Mouse (Mus musculus) frontal cortex, postnatal 25 days (tissue): ENCODE results near the gene 4930503B20Rik.

Source experiments
- DNase-seq, 2 experiments: peaks; one replicate each; pipeline ENCODE4 v3.0.0; 2022; ENCODE audit warnings: low spot score in 2 of 2

Gene 4930503B20Rik

DNA sequence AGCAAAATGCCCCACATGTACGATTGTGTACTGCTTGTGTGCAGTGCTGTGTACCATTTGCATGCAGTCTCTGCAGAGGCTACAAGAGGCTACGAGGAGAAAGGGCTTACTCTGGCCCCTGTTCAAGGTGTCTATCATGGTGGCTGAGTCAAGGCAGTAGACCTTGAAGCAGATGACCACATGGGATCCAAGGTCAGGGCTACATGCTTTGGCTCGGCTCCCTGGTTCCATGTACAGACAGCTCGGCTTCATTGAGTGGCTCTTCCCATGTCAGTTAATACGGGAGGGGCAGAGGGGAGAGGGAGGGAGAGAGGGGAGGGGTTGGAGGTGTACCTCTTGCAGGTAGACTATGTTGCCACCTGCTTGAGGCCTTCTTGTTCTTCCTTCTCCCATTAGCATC lies 1.3 kb upstream of the 4930503B20Rik start:
- no peak for DNase-seq

DNA sequence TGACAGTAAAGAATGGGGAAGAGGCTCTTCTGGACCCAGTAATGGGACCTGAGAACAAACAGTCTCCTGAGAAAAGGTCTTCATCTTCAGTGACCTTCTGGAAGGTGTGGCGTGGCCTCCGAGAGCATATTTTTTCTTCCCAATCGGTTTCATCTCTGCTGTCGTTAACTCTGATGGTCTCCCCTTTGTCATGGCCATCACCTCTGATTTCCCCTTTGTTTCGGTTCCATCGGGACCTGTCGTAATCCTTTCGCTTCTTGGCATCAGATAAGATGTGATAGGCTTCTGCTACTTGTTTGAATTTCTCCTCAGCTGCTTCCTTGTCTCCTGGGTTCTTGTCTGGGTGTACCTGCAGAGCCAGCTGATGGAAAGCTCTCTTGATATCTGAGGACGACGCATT lies 401 bp downstream of the 4930503B20Rik start:
- DNase-seq: no peak

- DNase-seq: no peak
Measured at GRCm38 (mm10) chr3:146649311-146649894, 1.7 kb downstream of the 4930503B20Rik start.

DNA sequence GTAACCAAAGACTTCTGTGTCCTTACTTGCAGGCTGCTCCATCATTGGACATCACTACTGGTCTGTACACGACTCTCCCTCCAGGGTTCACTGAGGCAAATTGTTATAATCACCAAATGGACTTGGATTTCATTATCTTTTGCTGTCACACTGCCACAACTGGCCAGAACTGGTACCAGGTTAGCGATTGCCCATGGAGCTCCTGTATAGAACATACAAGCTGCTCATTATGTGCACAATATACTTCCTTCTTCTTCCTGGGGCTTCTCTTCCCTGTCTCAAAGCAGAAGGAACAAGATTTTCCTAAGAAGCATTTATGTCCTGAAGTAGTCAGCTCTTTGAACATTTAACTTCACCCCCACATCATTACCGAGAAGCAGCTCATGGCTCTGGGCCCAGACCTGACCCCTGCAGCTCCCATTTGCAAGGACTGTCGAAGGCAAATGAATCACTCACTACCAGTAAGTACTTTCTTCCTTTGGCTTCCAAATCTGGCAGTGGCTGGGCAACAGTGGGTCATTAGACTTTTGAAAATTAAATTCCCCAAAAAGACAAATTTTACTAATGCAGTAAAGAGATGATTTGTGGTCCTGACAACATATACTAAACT lies 9.2 kb downstream of the 4930503B20Rik start:
- no peak for DNase-seq

DNA sequence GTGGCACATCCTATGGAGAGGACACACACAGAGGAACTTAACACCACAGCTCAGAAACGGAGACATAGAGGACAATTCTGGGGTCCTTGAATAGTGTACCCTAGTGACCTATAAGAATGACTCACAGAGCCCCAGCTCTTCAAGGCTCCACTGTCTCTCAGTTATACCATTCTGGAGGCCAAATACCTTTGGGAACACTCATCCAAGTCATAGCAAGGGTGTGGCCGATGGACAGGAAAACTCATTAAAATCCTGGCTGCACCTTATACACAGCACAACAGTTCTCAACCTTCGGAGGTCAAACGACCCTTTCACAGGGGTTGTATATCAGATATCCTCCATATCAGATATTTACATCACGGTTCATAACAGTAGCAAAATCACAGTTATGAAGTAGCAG lies 18.6 kb downstream of the 4930503B20Rik start:
- DNase-seq: no peak

DNA sequence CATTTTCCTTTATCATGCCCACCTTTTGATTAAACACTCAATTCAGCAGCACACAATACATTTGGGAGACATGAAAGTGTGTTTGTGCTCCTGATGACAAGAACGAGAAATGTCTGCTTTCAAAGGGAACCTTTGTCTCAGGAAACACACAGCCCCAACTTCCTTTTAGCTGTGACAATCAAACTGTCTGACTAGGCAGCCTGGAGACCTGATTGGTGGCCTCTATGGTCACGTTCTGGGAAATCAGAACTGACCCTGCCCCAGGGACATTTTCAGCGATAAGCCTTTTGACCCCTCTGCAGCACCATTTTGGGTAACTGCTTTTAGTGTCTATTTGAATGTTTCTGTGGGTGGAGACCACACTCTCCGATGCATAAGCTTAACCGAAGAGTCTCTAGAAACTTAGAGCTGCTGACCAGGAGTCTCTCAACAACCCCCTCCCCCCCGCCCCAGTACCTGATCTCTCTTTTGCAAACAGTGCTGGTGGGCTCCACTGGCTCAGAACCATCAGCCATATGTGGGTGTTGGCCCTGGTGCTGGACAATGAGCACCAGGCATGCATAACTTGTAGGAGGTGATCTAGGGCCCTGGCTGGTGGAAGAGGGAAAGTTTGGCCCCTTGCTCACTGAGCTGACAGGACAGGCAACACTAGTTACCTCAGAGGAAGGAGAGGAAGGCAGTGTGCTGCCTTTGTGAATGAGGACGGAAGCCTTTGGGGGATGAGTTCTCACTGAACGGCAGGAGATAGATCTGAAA lies 22.7 kb downstream of the 4930503B20Rik start:
- DNase-seq: no peak

DNA sequence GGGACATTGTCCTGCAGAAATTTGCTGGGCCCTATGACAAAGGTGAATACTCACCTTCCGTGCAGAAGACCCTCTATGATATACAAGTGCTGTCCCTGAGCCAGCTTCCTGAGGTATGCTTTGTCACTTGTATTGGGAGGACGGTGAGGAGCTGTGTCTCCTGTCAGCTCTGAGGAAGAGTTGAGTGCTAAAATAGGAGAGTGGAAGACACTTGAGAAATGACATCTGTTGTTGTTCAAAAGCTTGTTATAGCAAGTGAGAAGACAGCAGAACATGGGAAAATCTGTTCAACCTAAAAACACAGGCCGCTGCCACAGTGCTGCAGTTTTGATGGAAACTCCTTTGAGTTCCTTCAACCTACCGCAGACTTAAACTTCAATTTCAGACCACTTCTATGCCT lies 25.4 kb downstream of the 4930503B20Rik start:
- DNase-seq: no peak

- no peak for DNase-seq
Measured at GRCm38 (mm10) chr3:146621966-146622365, 29.2 kb downstream of the 4930503B20Rik start.

DNA sequence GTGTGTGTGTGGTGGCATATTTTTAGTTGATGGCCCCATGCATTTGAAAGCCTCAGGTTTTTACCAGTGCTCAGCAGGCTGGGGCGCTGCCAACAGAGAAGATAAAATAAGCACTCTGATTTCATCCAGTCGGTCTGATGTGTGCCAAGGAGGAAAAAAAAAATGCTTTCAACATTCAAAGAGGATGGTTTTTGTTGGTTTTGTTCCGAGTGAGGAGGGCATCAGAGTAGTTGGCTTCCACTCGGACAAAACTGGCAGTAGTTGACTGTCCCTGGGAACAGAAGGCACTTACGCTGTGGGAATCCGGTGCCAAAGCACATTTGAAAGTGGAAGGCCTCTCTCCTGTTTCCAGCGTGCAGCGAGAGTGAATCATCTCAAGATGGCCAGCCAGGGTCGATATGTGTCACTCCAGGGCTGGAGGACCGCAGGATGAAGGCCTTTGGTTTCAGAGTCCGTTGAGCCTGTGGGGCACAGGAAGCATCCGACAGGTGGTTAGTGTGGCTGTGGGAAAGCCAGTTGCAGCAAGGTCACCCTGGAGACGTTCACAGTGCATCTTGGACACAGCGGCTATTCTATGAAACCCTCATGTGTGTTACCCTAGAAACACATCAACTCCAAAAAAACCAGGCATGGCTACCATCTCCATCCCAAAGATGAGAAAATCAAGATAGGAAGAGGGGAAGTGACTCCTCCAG lies 30.4 kb downstream of the 4930503B20Rik start:
- DNase-seq: peak; percentile 62 to 70

GRCm38 (mm10) chr3:146620101-146620500 lies 31.0 kb downstream of the 4930503B20Rik start:
- DNase-seq: peak; percentile 42 to 50

DNA sequence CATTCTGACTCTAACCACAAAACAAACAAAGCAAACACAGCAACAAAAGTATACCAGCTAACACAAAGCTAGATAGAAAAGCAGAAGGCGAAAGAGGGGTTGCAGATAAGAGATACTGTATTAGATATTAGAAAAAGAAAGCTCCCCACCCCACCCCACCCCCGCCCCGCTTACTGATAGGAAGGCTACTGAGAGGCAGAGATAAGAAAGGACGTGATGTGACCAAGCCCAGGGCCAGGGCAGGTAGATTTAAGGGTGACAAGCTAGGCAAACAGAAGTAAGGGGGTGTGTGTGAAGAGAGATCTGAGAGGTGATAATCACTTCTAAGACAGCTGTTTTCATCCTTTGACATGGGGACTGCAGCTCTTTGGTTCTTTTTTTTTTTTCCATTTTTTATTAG lies 32.8 kb downstream of the 4930503B20Rik start:
- DNase-seq: no peak

- DNase-seq: no peak
Measured at GRCm38 (mm10) chr3:146617946-146618345, 33.2 kb downstream of the 4930503B20Rik start.

DNA sequence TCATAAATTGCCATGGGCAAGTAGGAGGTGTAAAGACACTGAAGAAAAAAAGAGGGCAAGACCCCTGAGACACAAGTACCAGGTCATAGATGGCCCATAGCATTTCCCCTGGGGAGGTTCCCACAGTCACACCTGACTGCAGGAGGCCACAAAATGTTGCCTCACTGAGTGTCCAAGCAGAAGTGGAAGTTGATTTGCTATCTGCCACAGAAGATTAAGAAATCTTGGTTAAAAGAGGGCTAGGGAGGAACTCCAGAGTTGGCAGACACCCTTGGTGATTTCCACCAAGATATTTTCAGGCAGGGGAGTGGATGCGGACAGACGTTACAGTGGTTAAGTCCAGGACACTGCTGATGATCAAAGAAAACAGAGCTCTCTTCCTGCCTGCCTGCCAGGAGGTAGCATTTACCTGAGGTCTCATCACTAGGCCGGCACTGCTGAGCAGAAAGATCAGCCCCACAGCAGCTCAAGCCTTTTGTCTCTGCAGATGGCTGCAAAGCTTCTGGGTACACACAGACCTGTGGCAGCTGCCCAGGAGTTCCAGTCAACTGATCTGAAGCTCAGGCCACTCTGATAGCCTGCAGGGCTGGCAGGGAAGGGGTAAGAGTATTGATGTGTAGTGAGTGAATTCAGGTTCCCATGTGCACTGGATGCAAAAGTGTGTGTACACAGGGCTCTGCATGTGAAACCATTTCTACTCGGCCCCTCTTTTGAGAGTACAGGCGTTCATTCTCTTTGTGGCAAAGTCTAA lies 34.4 kb downstream of the 4930503B20Rik start:
- no peak for DNase-seq

GRCm38 (mm10) chr3:146615496-146615895 lies 35.6 kb downstream of the 4930503B20Rik start, which contains the start of gene Dnase2b:
Dnase2b (minus strand) TSS chr3:146615596.
- DNase-seq: no peak

DNA sequence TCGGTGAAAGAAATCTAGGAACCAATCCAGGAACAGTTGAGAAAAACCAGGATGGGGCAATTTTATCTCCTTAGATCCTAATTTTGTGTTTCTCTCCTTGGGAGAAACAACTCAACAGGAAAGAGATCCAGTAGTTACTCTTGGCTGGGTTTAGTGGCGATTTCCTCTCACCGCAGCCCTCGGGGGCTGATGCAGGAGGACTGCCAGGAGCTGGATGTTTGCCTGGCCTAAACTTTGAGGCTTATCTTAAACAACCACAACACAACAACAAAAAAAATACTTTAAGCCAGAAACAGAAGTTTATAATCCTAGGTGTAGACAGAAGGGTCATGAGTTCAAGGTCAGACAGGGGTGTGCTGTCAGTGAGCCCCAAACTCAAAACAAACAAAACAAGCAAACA lies 39.3 kb downstream of the 4930503B20Rik start:
- DNase-seq: no peak

DNA sequence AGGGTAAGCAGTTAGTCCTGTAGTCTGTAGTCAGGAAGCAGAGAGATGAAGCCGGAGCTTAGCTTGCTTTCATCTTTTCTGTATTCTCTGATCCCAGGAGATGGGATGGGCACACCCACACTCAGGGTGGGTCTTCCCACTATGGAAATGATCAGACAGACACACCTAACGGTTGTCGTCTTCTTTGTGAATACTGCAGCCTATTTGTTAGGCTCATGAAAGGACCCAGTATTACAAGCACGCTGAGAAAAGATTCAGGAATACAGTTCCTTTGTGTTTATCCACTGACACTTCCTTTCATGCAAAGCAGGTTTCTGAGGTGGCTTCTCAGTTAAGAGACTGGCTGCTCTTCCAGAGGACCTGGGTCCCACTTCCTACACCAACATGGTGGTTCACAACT lies 39.9 kb downstream of the 4930503B20Rik start:
- no peak for DNase-seq

DNA sequence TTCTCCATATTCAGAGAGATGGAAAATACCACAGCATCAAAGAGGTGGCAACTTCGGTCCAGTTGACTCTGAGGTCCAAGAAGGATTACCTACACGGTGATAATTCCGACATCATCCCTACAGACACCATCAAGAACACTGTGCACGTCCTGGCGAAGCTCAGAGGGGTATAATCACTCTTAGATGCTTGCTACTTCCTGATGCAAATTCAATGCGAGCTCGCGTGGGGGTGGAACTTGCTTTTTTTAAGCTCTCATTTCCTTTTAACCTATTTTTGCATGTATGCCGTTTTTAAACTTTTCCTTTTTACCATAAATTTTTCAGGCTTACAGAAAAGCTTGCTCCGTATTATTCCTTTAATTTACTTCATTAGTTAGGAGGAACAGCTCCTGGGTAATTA lies 40.8 kb downstream of the 4930503B20Rik start:
- DNase-seq: no peak

DNA sequence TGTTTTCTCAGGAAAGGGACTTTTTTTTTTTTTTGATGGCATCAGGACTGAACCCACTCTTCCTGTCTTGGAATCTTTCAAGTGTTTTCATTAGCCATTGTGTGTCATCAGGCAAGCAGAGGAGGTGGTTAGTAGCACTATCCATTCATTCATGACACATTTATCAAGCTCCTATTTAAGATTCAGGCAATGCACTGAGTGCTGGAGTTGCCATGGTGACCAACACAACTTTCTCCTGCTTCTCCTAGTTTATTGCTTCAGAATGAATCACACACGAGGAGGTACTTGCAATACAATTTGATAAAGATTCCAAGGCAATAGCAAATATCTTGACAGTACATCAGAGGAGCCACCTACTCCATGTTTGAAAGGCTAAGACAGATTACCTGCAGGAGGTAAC lies 43.7 kb downstream of the 4930503B20Rik start:
- no peak for DNase-seq

DNA sequence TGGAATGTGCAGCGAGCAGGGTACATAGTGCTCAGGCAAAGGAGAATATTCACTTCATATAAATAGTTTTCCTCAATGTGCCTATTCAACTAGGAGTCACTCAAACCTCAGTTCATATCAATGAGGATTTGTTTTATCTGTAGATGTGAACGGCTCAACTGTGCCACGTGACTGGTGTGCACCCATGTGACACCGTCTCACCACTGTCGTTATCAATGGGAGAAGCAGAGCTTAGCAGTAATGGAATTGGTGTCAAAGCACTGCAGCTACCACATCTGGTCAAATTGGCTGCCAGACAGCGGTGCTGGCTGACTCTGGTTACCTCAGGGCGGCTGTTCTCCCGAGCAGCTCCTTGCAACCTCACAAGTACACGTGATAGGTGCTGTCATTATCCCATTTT lies 46.5 kb downstream of the 4930503B20Rik start:
- no peak for DNase-seq

GRCm38 (mm10) chr3:146602531-146602930 lies 48.6 kb downstream of the 4930503B20Rik start:
- DNase-seq: no peak

DNA sequence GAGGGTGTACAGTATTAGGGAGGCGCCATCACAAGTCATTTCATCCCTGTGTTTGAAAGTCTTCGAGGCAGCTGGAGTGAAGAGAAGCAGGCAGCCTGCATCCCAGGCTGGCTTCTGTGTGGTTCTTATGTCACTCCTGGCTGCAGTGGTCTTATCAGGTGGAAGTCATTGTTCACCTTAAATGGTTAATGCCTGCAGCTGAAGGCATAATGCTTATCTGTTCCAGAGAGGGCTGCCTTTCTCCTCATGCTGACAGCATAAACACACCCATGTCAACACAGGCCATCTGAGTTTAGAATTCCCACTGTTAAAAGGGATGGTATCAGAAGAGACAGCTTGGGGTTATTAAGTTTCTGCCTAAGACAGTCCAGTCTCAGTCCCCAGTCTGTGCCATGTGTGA lies 49.9 kb downstream of the 4930503B20Rik start:
- DNase-seq: no peak
